Mouse (Mus musculus): ENCODE measurements around the gene Aifm3.

DNA sequence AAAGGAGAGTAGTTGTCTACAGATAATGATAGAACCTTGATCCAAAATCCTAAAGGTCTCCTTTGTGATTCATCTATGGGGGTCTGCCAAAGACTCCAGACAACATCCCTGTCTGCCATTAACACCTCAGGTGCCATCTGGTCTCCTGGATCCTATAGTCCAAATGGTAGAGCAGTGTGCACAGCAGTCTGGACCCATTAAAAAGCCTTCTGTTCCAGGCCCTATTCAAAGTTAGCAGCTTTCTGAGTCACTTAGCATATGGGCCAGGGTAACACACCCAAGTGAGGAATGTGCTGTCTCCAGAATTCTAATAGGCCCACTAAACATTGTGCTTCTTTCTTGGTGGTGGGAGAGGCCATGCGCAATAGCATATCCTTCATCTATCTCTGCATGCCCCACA, 32.5 kb upstream of the Aifm3 start:
- TF ChIP-seq CTCF (IDR thresholded peaks at IDR 0.05; ENCODE audit: borderline replicate concordance, insufficient read depth, low read depth, low read length) (no peak), POLR2A (IDR thresholded peaks at IDR 0.05; ENCODE audit: borderline replicate concordance, insufficient read depth, low read length) (no peak)

Measured in cerebellum, adult 2 months (tissue).